Mouse (Mus musculus): ENCODE data around the gene Ptafr. TPM values are rescaled to one million over a fixed set of nuclear protein-coding genes. Genes with fewer than 3 reads are reported as not detected.
"Not testable (repeated sequence)": the region's sequence is repeated elsewhere in the genome, so short reads cannot be mapped to it uniquely, and the experiment has no call there.

Ptafr gene
- polyA plus RNA-seq, 1 experiment from 2014 or later: 1.1 TPM

- ATAC-seq (ENCODE audit: insufficient number of reproducible peaks, low FRiP score, low TSS enrichment, low read depth): no peak
Measured at GRCm38 (mm10) chr4:132594191-132594590, 30.3 kb downstream of the Ptafr start.

GRCm38 (mm10) chr4:132598861-132599260 lies 35.0 kb downstream of the Ptafr start:
- Histone ChIP-seq H3K4me3 (no peak overlapping the region), H3K27ac (no peak overlapping the region), H3K36me3 (no peaks in the 10 kb centered on the region), H3K27me3 (no peaks in the 10 kb centered on the region), H3K4me1 (no peaks in the 10 kb centered on the region), H3K9me3 (no peaks in the 10 kb centered on the region), H3K9ac (no peak overlapping the region), H3K4me2 (no peak overlapping the region)
- 82% methylated on average over 2 of the region's 2 CpGs for WGBS
- ATAC-seq (ENCODE audit: insufficient number of reproducible peaks, low FRiP score, low TSS enrichment, low read depth): no peak

More at GRCm38 (mm10) chr4:132594191-132594590, 30.3 kb downstream of the Ptafr start:
- Histone ChIP-seq H3K4me3 (no peak overlapping the region), H3K36me3 (no peaks in the 10 kb centered on the region), H3K4me1 (no peaks in the 10 kb centered on the region), H3K27me3 (no peaks in the 10 kb centered on the region), H3K9ac (no peak overlapping the region), H3K4me2 (no peak overlapping the region), H3K27ac (no peak overlapping the region), H3K9me3 (no peaks in the 10 kb centered on the region)
- 40% methylated on average over 4 of the region's 4 CpGs for WGBS

GRCm38 (mm10) chr4:132599764-132600163 lies 35.9 kb downstream of the Ptafr start:
- H3K36me3 ChIP-seq: no peaks in the 10 kb centered on the region
- H3K27ac ChIP-seq: no peak overlapping the region
- H3K27me3 ChIP-seq: no peaks in the 10 kb centered on the region
- H3K4me1 ChIP-seq: no peaks in the 10 kb centered on the region
- 87% methylated on average over 3 of the region's 3 CpGs for WGBS
- no peak for ATAC-seq (ENCODE audit: insufficient number of reproducible peaks, low FRiP score, low TSS enrichment, low read depth)
- no peak overlapping the region for H3K4me3 ChIP-seq
- H3K9me3 ChIP-seq: no peaks in the 10 kb centered on the region
- no peak overlapping the region for H3K9ac ChIP-seq
- H3K4me2 ChIP-seq: no peak overlapping the region

GRCm38 (mm10) chr4:132600465-132600864 lies 36.6 kb downstream of the Ptafr start:
- no peak for ATAC-seq (ENCODE audit: insufficient number of reproducible peaks, low FRiP score, low TSS enrichment, low read depth)
- H3K9me3 ChIP-seq: no peaks in the 10 kb centered on the region
- no peak overlapping the region for H3K9ac ChIP-seq
- no peak overlapping the region for H3K4me2 ChIP-seq
- 89% methylated on average over 6 of the region's 6 CpGs for WGBS
- H3K27ac ChIP-seq: no peak overlapping the region
- no peaks in the 10 kb centered on the region for H3K4me1 ChIP-seq
- H3K27me3 ChIP-seq: no peaks in the 10 kb centered on the region
- no peaks in the 10 kb centered on the region for H3K36me3 ChIP-seq
- H3K4me3 ChIP-seq: no peak overlapping the region

- H3K4me2 ChIP-seq; H3K9ac ChIP-seq; H3K27ac ChIP-seq; H3K4me1 ChIP-seq; H3K36me3 ChIP-seq; H3K9me3 ChIP-seq; H3K27me3 ChIP-seq; H3K4me3 ChIP-seq; ATAC-seq (ENCODE audit: insufficient number of reproducible peaks, low FRiP score, low TSS enrichment, low read depth): not testable (repeated sequence)
- WGBS: 87% methylated on average over 5 of the region's 5 CpGs
Measured at GRCm38 (mm10) chr4:132601242-132601641, 37.4 kb downstream of the Ptafr start.

GRCm38 (mm10) chr4:132603468-132603867 lies 39.6 kb downstream of the Ptafr start:
- 81% methylated on average over 4 of the region's 4 CpGs for WGBS
- no peak overlapping the region for H3K4me2 ChIP-seq
- no peak for ATAC-seq (ENCODE audit: insufficient number of reproducible peaks, low FRiP score, low TSS enrichment, low read depth)

GRCm38 (mm10) chr4:132605816-132606215 lies 41.9 kb downstream of the Ptafr start:
- no peak overlapping the region for H3K4me3 ChIP-seq
- ATAC-seq (ENCODE audit: insufficient number of reproducible peaks, low FRiP score, low TSS enrichment, low read depth): no peak
- no peaks in the 10 kb centered on the region for H3K27me3 ChIP-seq
- H3K27ac ChIP-seq: no peak overlapping the region
- H3K4me1 ChIP-seq: no peaks in the 10 kb centered on the region
- H3K9me3 ChIP-seq: no peaks in the 10 kb centered on the region
- no peaks in the 10 kb centered on the region for H3K36me3 ChIP-seq
- 54% methylated on average over 5 of the region's 5 CpGs for WGBS
- no peak overlapping the region for H3K9ac ChIP-seq
- no peak overlapping the region for H3K4me2 ChIP-seq

More at GRCm38 (mm10) chr4:132603468-132603867, 39.6 kb downstream of the Ptafr start:
- Histone ChIP-seq H3K9ac (no peak overlapping the region), H3K4me3 (no peak overlapping the region), H3K27ac (no peak overlapping the region), H3K4me1 (no peaks in the 10 kb centered on the region), H3K9me3 (no peaks in the 10 kb centered on the region), H3K27me3 (no peaks in the 10 kb centered on the region), H3K36me3 (no peaks in the 10 kb centered on the region)

GRCm38 (mm10) chr4:132608147-132608546 lies 44.3 kb downstream of the Ptafr start:
- Histone ChIP-seq H3K9me3 (no peaks in the 10 kb centered on the region), H3K36me3 (no peaks in the 10 kb centered on the region), H3K9ac (no peak overlapping the region), H3K27ac (no peak overlapping the region), H3K27me3 (no peaks in the 10 kb centered on the region), H3K4me3 (no peak overlapping the region), H3K4me1 (no peaks in the 10 kb centered on the region), H3K4me2 (no peak overlapping the region)
- no peak for ATAC-seq (ENCODE audit: insufficient number of reproducible peaks, low FRiP score, low TSS enrichment, low read depth)
- WGBS: 41% methylated on average over 4 of the region's 4 CpGs

- Histone ChIP-seq H3K27ac (no peak overlapping the region), H3K36me3 (no peaks in the 10 kb centered on the region), H3K4me1 (no peaks in the 10 kb centered on the region), H3K27me3 (no peaks in the 10 kb centered on the region), H3K9ac (no peak overlapping the region), H3K4me2 (no peak overlapping the region), H3K4me3 (no peak overlapping the region), H3K9me3 (no peaks in the 10 kb centered on the region)
- 72% methylated on average over 3 of the region's 3 CpGs for WGBS
- no peak for ATAC-seq (ENCODE audit: insufficient number of reproducible peaks, low FRiP score, low TSS enrichment, low read depth)
Measured at GRCm38 (mm10) chr4:132610301-132610984, 46.6 kb downstream of the Ptafr start.

- Histone ChIP-seq H3K4me3 (no peak overlapping the region), H3K4me2 (no peak overlapping the region), H3K27ac (no peak overlapping the region), H3K36me3 (no peaks in the 10 kb centered on the region), H3K9me3 (no peaks in the 10 kb centered on the region), H3K27me3 (no peaks in the 10 kb centered on the region), H3K4me1 (no peaks in the 10 kb centered on the region), H3K9ac (no peak overlapping the region)
- WGBS: 80% methylated on average over 8 of the region's 8 CpGs
- ATAC-seq (ENCODE audit: insufficient number of reproducible peaks, low FRiP score, low TSS enrichment, low read depth): no peak
Measured at GRCm38 (mm10) chr4:132611320-132611719, 47.5 kb downstream of the Ptafr start.

GRCm38 (mm10) chr4:132617873-132618272 lies 54.0 kb downstream of the Ptafr start:
- WGBS: 85% methylated on average over 6 of the region's 6 CpGs
- Histone ChIP-seq H3K4me2 (no peak overlapping the region), H3K27me3 (no peaks in the 10 kb centered on the region), H3K9me3 (no peaks in the 10 kb centered on the region), H3K4me1 (no peaks in the 10 kb centered on the region), H3K4me3 (no peak overlapping the region), H3K36me3 (no peaks in the 10 kb centered on the region), H3K9ac (no peak overlapping the region), H3K27ac (no peak overlapping the region)
- no peak for ATAC-seq (ENCODE audit: insufficient number of reproducible peaks, low FRiP score, low TSS enrichment, low read depth)

- no peak for ATAC-seq (ENCODE audit: insufficient number of reproducible peaks, low FRiP score, low TSS enrichment, low read depth)
- Histone ChIP-seq H3K27ac (no peak overlapping the region), H3K4me3 (no peak overlapping the region), H3K9ac (no peak overlapping the region), H3K27me3 (no peaks in the 10 kb centered on the region), H3K36me3 (no peaks in the 10 kb centered on the region), H3K4me1 (no peaks in the 10 kb centered on the region), H3K4me2 (no peak overlapping the region), H3K9me3 (no peaks in the 10 kb centered on the region)
- WGBS: 76% methylated on average over 10 of the region's 10 CpGs
Measured at GRCm38 (mm10) chr4:132618850-132619375, 55.0 kb downstream of the Ptafr start.
